Mouse (Mus musculus) ES-E14 (cell line): ENCODE data around the gene Gsto2. TPM values are rescaled to one million over a fixed set of nuclear protein-coding genes. Genes with fewer than 3 reads are reported as not detected.

ENCODE experiments used
- DNase-seq: peaks from one replicate; pipeline ENCODE4 v3.0.0-alpha.2; 2013; ENCODE audit warnings: low read depth, low spot score
- H3K27ac ChIP-seq: 2 replicates; pipeline ENCODE4 v1.5.1; 2012; ENCODE audit warnings: low read depth, mild to moderate bottlenecking, low read length, moderate library complexity, mixed read lengths; ENCODE audit not compliant: poor library complexity, insufficient read depth, severe bottlenecking
- H3K36me3 ChIP-seq: 2 replicates; pipeline ENCODE4 v1.6.1; 2012; ENCODE audit warnings: mild to moderate bottlenecking, low read length, moderate library complexity, mixed read lengths; ENCODE audit not compliant: control insufficient read depth, poor library complexity, insufficient read depth, severe bottlenecking
- H3K4me1 ChIP-seq, 2 experiments: fragments of 150-350 bp in 1 of 2; sonication (generic) in 1 of 2; 2 replicates each; pipeline ENCODE4 v1.6.1; 2012; ENCODE audit warnings: low read length in 2 of 2, mild to moderate bottlenecking in 1 of 2, mixed read lengths in 1 of 2; ENCODE audit not compliant: control insufficient read depth in 2 of 2, insufficient read depth in 2 of 2, poor library complexity in 1 of 2
- H3K4me3 ChIP-seq, 2 experiments: fragments of 150-350 bp in 1 of 2; sonication (generic) in 1 of 2; 2 replicates each; pipeline ENCODE4 v1.5.1; 2012; ENCODE audit warnings: low read length in 2 of 2, low read depth in 1 of 2, mild to moderate bottlenecking in 1 of 2, mixed read lengths in 1 of 2; ENCODE audit not compliant: insufficient read depth in 1 of 2, poor library complexity in 1 of 2, severe bottlenecking in 1 of 2
- H3K9ac ChIP-seq: 2 replicates; pipeline ENCODE4 v1.6.1; 2012; ENCODE audit warnings: low read depth, mild to moderate bottlenecking, low read length, mixed read lengths; ENCODE audit not compliant: poor library complexity, insufficient read depth, severe bottlenecking
- H3K9me3 ChIP-seq: fragments of 150-350 bp; sonication (generic); 2 replicates; pipeline ENCODE4 v1.6.1; 2012; ENCODE audit warnings: low read depth, mild to moderate bottlenecking, low read length; ENCODE audit not compliant: control insufficient read depth, insufficient read depth
- CHD2 ChIP-seq: IDR thresholded peaks from 2 replicates; pipeline ENCODE4 v1.6.1; 2014; ENCODE audit warnings: mild to moderate bottlenecking, low read depth, low read length, inconsistent platforms
- HCFC1 ChIP-seq: IDR thresholded peaks from 2 replicates; pipeline ENCODE4 v1.6.1; 2012; ENCODE audit warnings: low read length, inconsistent platforms, borderline replicate concordance; ENCODE audit not compliant: insufficient read depth
- MAFK ChIP-seq: IDR thresholded peaks from 2 replicates; pipeline ENCODE4 v1.6.1; 2014; ENCODE audit warnings: mild to moderate bottlenecking, low read depth, low read length, inconsistent platforms; ENCODE audit not compliant: insufficient read depth
- ZC3H11A ChIP-seq: IDR thresholded peaks from 2 replicates; pipeline ENCODE4 v1.6.1; 2012; ENCODE audit warnings: low read depth, mild to moderate bottlenecking, inconsistent platforms, low read length, borderline replicate concordance
- ZNF384 ChIP-seq: IDR thresholded peaks from 2 replicates; pipeline ENCODE4 v1.6.1; 2012; ENCODE audit warnings: low read depth, low read length, inconsistent platforms
- in situ Hi-C, 2 experiments: fragments of 600-800 bp; cut with MboI; formaldehyde crosslinking; loops; one replicate each; pipeline ENCODE4 v1.15.1; 2025; ENCODE audit warnings: low sequenced_read_pairs in 2 of 2, inconsistent platforms in 1 of 2; ENCODE audit not compliant: unreplicated experiment in 2 of 2
- total RNA-seq: library from RNA; depleted of rRNA; stranded (reverse); fragments of 300-350 nt; gene quantifications from 2 replicates; pipeline ENCODE4 v1.2.3, GENCODE M21; 2012

Gsto2 gene
- total RNA-seq, 1 experiment, result 0.71 TPM

DNA sequence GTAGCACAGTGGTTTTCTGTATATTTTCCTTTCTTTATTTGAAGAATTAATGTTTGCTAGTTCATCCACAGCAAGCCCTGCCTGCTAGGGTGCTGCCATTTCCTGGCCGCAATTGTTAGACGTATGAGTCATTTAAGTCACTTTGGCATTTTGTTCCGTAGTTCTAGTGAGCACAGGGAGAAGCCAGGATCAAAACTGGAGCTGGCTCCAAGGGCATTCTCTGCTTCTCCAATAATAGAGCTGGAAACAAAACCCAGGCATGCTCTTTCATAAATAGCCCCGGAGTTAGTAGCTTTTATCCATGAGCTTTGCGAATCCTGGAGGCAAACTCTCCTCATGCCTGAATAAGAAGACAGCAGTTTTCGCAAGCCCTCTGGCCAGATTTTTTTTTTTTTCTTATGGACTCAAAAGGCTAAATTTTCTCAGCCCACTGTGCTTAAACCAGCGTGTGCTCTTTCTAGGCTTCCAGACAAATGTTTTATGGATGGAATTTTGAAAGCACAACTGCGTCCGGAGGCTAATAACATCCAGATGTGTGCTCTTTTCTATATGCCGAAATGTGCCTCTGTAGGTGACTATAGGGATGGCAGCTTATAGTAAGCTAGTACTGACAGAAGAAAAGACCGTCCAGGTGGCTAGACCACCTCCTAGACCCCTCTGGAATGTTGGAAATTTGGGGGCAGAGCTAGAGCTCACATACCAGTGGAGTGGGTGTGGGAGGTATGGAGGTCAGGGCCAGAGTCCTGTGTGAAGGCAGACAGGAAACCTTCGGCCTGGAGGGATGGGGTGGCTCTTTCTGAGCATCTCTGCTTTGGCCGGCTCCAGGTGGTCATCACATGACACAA lies 11.2 kb upstream of the Gsto2 start:
- Histone ChIP-seq H3K4me3 (peak overlapping the region; percentile 67; a peak in 3 of 4 replicates), H3K36me3 (peaks cover 6% of the 10 kb centered on the region; the same call in 1 of the 2 replicates), H3K4me1 (0 out of 4 replicates have a peak, but pooled peaks cover 0 to 3% of the 10 kb centered on the region in 2 experiments), H3K9ac (0 out of 2 replicates have a peak overlapping the region, but pooled peaks have one; percentile 34), H3K9me3 (no peaks in the 10 kb centered on the region), H3K27ac (no peak overlapping the region)
- no peak for DNase-seq
- in situ Hi-C loops, result no loop called here
- TF ChIP-seq HCFC1 (no peak), MAFK (no peak), CHD2 (no peak), ZC3H11A (no peak), ZNF384 (no peak)

DNA sequence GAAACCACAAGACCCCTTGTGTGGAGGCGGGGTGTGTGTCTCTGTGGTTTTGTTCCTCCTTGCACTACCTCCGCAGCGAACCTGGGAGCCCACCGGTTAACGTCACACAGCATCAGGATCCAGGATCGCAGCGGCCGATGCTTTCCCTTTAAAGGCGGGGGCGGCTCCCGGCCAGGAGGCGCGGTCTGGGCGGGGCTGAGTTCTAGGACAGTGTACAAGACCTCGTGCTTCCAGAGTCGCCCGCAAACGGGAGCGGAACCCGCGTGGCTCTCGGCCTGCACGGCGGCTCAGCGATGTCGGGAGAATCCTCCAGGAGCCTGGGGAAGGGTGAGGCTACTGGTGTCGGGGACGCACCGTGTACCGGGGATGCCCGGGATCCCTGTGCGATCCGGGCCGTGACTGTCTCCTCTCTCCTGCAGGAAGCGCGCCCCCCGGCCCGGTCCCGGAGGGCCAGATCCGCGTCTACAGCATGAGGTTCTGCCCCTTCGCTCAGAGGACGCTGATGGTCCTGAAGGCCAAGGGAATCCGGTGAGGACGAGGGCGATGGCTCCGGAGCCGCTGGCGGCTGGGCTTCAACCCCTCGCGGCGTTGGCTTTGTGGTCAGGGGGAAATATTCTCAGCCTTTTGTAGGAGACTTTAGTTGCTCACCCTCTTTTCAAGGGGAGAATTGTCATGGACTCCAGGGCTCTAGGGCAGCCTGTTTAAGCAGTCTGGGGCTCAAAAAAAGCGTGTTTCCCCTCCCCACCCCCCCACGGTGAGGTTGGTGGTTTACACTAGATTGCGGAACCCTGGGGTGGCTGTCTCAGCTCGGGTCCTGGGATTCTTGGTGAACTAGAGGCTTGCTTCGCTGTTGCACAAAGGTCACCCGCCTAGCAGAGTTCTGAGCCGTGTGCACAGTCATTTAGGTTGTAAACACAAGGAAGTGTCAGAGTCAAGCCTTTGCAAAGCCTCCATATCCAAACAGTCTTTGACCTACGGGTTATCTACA lies 10.2 kb upstream of the Gsto2 start, which contains the start of gene Gsto1:
Gene Gsto1 (plus strand): TSS at position 175 of the 988 bp plus-strand sequence.
- Histone ChIP-seq H3K9me3 (no peaks in the 10 kb centered on the region), H3K4me1 (0 out of 4 replicates have a peak, but pooled peaks cover 0 to 3% of the 10 kb centered on the region in 2 experiments), H3K27ac (no peak within 1 kb of the TSS), H3K9ac (peak within 1 kb of the TSS; percentile 82), H3K4me3 (peak within 1 kb of the TSS; percentile 67), H3K36me3 (peaks cover 6% of the 10 kb centered on the region; the same call in 1 of the 2 replicates)
- in situ Hi-C loops, result no loop called here
- TF ChIP-seq MAFK (no peak), ZC3H11A (no peak), CHD2 (no peak), ZNF384 (no peak), HCFC1 (no peak)
- peak; percentile 71 for DNase-seq

DNA sequence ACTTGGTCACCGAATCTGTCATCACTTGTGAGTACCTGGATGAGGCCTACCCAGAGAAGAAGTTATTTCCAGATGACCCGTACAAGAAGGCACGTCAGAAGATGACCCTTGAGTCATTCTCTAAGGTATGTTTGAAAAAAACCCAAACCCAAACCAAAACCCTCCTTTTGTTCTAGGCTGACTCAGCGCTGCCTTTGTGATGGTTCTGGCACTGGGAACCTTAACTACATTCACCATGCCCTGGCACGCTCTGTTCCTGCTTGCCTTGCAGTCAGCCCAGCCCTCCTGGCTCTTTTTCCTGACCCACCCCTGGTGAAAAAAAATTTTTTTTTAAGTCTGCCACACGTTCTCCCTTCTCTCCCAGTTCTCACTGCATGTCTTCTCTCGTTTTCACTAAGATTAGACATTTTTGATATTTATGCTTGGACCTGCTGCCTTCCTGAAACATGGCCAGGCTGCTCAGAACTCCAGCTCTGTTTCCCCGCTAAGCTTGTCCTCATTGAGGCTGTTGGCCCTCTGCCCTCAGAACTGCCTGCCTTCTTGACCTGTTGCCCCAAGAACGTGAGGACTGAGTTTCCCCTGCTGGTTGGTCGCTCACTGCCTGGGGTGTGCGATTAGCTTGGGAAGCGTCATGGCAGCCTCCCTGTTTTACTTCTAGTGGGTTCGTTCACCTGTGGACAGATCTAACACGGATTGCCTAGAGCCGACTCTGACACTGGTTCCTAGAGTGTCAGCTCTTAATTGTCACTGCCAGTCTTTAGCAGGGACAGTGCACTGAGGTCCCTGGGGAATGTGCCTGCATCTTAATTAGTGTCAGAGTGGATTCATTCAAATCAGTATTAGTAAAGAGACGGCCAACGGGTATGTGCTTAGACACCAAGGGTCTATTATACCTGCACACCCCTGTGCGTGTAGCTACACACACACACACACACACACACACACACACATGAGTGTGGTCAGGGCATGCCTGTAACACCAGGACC lies 7.1 kb upstream of the Gsto2 start:
- 0 out of 4 replicates have a peak, but pooled peaks cover 0 to 3% of the 10 kb centered on the region in 2 experiments for H3K4me1 ChIP-seq
- TF ChIP-seq MAFK, result no peak
- no peak for TF ChIP-seq HCFC1
- TF ChIP-seq ZNF384, result no peak
- no peak for TF ChIP-seq CHD2
- no peak for TF ChIP-seq ZC3H11A
- in situ Hi-C loops, result no loop called here
- H3K4me3 ChIP-seq, result no peak overlapping the region
- H3K9me3 ChIP-seq, result no peaks in the 10 kb centered on the region
- peaks cover 6% of the 10 kb centered on the region; the same call in 1 of the 2 replicates for H3K36me3 ChIP-seq
- DNase-seq, result no peak
- no peak overlapping the region for H3K27ac ChIP-seq
- H3K9ac ChIP-seq, result no peak overlapping the region
